Mouse (Mus musculus) lung, postnatal 0 days (tissue): ENCODE data around the gene Angptl6.

ENCODE experiments used
- CTCF ChIP-seq: IDR thresholded peaks from 2 replicates; pipeline ENCODE4 v1.5.1; 2016; ENCODE audit warnings: antibody characterized with exemption, mild to moderate bottlenecking
- EP300 ChIP-seq: IDR thresholded peaks from 2 replicates; pipeline ENCODE4 v1.6.1; 2016; ENCODE audit warnings: antibody characterized with exemption, mild to moderate bottlenecking, control low read depth

GRCm38 (mm10) chr9:20886563-20886962 is 7.0 kb upstream of the Angptl6 start:
- no peak for TF ChIP-seq EP300
- no peak for TF ChIP-seq CTCF
